Mouse (Mus musculus): ENCODE results near the gene Il1b. TPM values are rescaled to one million over a fixed set of nuclear protein-coding genes. Genes with fewer than 3 reads are reported as not detected.

The Il1b gene
- polyA plus RNA-seq, 1 experiment = 0.72 TPM

GRCm38 (mm10) chr2:129333471-129333870, 37.5 kb downstream of the Il1b start:
- H3K36me3 ChIP-seq (ENCODE audit: control insufficient read depth, insufficient read depth, low read length) = no peaks in the 10 kb centered on the region
- no peak for DNase-seq
- no peaks in the 10 kb centered on the region for H3K4me1 ChIP-seq (ENCODE audit: control insufficient read depth, insufficient read depth, low read length)
- 69% methylated on average over 4 of the region's 4 CpGs for WGBS
- H3K4me3 ChIP-seq (ENCODE audit: insufficient read depth, low read depth, low read length) = no peak overlapping the region
- no peak for TF ChIP-seq POLR2A (IDR thresholded peaks at IDR 0.05; ENCODE audit: low read depth, low read length)
- TF ChIP-seq CTCF (conservative IDR thresholded peaks at IDR 0.05; ENCODE audit: insufficient read depth, insufficient read length, low read depth, low read length) = no peak
- H3K27me3 ChIP-seq (replicated peaks; ENCODE audit: control insufficient read depth, insufficient read depth, low read length) = no peaks in the 10 kb centered on the region
- H3K27ac ChIP-seq (ENCODE audit: insufficient read depth, low read depth, low read length) = no peak overlapping the region

DNA sequence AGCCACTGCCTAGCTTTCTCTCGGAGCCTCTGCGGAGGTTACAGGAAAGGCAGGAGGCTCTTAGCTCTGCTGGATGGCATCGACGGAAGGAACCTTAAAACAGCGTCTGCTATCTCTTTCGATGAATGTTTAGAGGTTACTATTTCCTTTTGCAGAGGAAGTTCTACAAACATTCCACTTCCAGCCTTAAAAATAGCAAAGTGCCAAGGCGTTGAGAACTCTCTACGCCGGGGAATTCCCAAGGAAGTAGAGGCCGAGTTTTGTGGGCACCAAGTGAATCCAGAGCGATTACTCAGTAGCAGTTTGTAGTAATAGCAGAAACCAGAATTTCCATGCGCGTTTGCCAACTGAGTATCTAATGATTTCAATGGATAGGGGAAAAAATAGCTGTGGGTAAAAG, 40.4 kb downstream of the Il1b start:
- peak; percentile 16 for DNase-seq
- Histone ChIP-seq H3K4me1 (ENCODE audit: control insufficient read depth, insufficient read depth, low read length) (no peaks in the 10 kb centered on the region), H3K27me3 (replicated peaks; ENCODE audit: control insufficient read depth, insufficient read depth, low read length) (no peaks in the 10 kb centered on the region), H3K27ac (ENCODE audit: insufficient read depth, low read depth, low read length) (no peak overlapping the region), H3K4me3 (ENCODE audit: insufficient read depth, low read depth, low read length) (no peak overlapping the region), H3K36me3 (ENCODE audit: control insufficient read depth, insufficient read depth, low read length) (no peaks in the 10 kb centered on the region)
- 72% methylated on average over 13 of the region's 13 CpGs for WGBS
- no peak for TF ChIP-seq CTCF (conservative IDR thresholded peaks at IDR 0.05; ENCODE audit: insufficient read depth, insufficient read length, low read depth, low read length)
- no peak for TF ChIP-seq POLR2A (IDR thresholded peaks at IDR 0.05; ENCODE audit: low read depth, low read length)

DNA sequence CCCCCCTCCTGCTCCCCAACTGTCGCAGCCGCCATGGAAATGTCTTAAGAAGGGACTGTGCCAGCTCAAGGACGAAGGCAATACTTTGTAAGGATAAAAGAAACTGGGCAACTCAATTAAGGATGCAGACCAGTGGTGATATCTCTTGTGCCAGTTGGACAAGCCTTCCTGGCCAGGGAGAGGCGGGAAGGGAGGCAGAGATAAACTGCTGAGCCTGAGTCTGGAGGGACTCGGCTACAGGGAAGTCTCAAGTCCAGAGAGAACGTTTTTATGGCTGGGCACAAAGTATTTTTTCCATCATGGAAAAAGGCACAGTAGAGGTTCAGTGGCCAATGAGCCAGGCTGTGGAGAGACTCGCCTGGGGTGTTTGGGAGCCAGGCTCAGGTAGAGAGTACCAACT, 40.9 kb downstream of the Il1b start:
- Histone ChIP-seq H3K27me3 (replicated peaks; ENCODE audit: control insufficient read depth, insufficient read depth, low read length) (no peaks in the 10 kb centered on the region), H3K4me3 (ENCODE audit: insufficient read depth, low read depth, low read length) (no peak overlapping the region), H3K36me3 (ENCODE audit: control insufficient read depth, insufficient read depth, low read length) (no peaks in the 10 kb centered on the region), H3K4me1 (ENCODE audit: control insufficient read depth, insufficient read depth, low read length) (no peaks in the 10 kb centered on the region), H3K27ac (ENCODE audit: insufficient read depth, low read depth, low read length) (no peak overlapping the region)
- TF ChIP-seq POLR2A (IDR thresholded peaks at IDR 0.05; ENCODE audit: low read depth, low read length) (no peak), CTCF (conservative IDR thresholded peaks at IDR 0.05; ENCODE audit: insufficient read depth, insufficient read length, low read depth, low read length) (no peak)
- WGBS = 49% methylated on average over 7 of the region's 7 CpGs
- DNase-seq = no peak

DNA sequence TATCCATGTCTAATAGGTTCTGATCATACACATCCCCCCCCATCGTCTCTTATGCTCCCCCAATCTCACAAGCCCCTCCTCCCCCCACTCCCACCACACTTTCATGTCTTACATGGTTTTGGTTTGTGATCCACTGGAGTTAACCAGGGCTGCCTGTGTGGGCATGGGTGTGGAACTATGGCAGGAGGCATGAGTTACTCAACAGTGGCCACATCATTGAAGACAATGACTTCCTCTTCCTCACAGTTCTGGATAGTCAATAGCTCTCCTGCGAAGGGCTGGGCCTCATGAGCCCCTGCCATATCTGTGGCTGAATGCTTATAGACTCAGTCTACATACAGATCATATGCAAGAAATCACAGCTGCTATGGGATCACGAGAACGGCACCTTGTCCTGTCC, 42.7 kb downstream of the Il1b start:
- H3K27me3 ChIP-seq (replicated peaks; ENCODE audit: control insufficient read depth, insufficient read depth, low read length) = no peaks in the 10 kb centered on the region
- WGBS = 87% methylated on average over 4 of the region's 4 CpGs
- TF ChIP-seq POLR2A (IDR thresholded peaks at IDR 0.05; ENCODE audit: low read depth, low read length) = no peak
- no peak for TF ChIP-seq CTCF (conservative IDR thresholded peaks at IDR 0.05; ENCODE audit: insufficient read depth, insufficient read length, low read depth, low read length)
- no peaks in the 10 kb centered on the region for H3K4me1 ChIP-seq (ENCODE audit: control insufficient read depth, insufficient read depth, low read length)
- H3K36me3 ChIP-seq (ENCODE audit: control insufficient read depth, insufficient read depth, low read length) = no peaks in the 10 kb centered on the region
- no peak for DNase-seq
- no peak overlapping the region for H3K4me3 ChIP-seq (ENCODE audit: insufficient read depth, low read depth, low read length)
- H3K27ac ChIP-seq (ENCODE audit: insufficient read depth, low read depth, low read length) = no peak overlapping the region

DNA sequence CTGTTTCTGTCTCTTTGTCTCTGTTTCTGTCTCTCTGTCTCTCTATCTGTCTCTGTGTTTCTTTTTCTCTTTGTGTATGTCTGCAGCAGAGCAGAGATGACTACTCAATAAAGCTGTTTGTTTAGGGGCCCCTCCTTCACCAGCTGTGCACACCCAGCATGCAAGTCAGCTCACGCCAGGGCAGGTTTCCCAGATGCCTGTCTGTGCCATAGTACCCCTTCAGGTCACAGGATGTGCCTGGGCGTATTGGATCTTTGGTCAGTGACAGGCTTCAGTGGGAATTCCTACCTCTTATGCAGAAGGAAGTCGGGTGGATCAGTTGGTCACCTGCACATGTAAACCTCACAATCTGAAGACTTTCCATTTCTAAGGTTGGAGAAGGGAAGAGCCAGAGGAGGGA, 46.7 kb downstream of the Il1b start:
- Histone ChIP-seq H3K36me3 (ENCODE audit: control insufficient read depth, insufficient read depth, low read length) (no peaks in the 10 kb centered on the region), H3K4me3 (ENCODE audit: insufficient read depth, low read depth, low read length) (no peak overlapping the region), H3K27me3 (replicated peaks; ENCODE audit: control insufficient read depth, insufficient read depth, low read length) (no peaks in the 10 kb centered on the region; the same call in 1 of the 2 replicates), H3K4me1 (ENCODE audit: control insufficient read depth, insufficient read depth, low read length) (no peaks in the 10 kb centered on the region), H3K27ac (ENCODE audit: insufficient read depth, low read depth, low read length) (no peak overlapping the region)
- 81% methylated on average over 3 of the region's 3 CpGs for WGBS
- DNase-seq = no peak
- no peak for TF ChIP-seq POLR2A (IDR thresholded peaks at IDR 0.05; ENCODE audit: low read depth, low read length)
- no peak for TF ChIP-seq CTCF (conservative IDR thresholded peaks at IDR 0.05; ENCODE audit: insufficient read depth, insufficient read length, low read depth, low read length)

DNA sequence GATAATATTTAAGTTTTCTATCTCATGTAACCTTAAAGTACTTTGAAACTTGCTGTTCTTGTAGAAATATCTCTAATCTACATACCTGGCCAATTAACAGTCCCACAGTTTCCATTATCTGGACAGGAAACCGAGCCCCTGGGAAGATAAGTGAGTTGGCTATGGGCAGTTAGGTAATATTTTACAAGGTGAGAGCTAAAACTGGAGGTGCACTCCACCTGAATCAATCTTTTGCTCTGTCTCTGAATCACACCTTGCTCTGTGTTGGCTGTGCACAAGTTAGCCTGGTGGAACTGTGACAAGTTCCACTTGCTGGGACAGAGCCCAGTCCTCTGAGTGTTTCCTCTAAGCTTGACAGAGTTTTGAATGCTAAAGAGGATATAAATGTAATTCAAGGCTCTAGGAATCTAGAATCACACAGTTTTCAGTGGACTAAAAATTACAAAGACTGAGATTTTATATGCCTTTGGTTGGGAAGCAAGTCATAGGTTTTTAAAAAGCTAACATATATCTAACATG, 48.8 kb downstream of the Il1b start:
- no peak for DNase-seq
- Histone ChIP-seq H3K27ac (ENCODE audit: insufficient read depth, low read depth, low read length) (no peak overlapping the region), H3K36me3 (ENCODE audit: control insufficient read depth, insufficient read depth, low read length) (no peaks in the 10 kb centered on the region), H3K4me3 (ENCODE audit: insufficient read depth, low read depth, low read length) (no peak overlapping the region), H3K4me1 (ENCODE audit: control insufficient read depth, insufficient read depth, low read length) (no peaks in the 10 kb centered on the region), H3K27me3 (replicated peaks; ENCODE audit: control insufficient read depth, insufficient read depth, low read length) (no peaks in the 10 kb centered on the region; the same call in 1 of the 2 replicates)
- TF ChIP-seq CTCF (conservative IDR thresholded peaks at IDR 0.05; ENCODE audit: insufficient read depth, insufficient read length, low read depth, low read length) (no peak), POLR2A (IDR thresholded peaks at IDR 0.05; ENCODE audit: low read depth, low read length) (no peak)
- WGBS = 55% methylated on average over 1 of the region's 1 CpGs

DNA sequence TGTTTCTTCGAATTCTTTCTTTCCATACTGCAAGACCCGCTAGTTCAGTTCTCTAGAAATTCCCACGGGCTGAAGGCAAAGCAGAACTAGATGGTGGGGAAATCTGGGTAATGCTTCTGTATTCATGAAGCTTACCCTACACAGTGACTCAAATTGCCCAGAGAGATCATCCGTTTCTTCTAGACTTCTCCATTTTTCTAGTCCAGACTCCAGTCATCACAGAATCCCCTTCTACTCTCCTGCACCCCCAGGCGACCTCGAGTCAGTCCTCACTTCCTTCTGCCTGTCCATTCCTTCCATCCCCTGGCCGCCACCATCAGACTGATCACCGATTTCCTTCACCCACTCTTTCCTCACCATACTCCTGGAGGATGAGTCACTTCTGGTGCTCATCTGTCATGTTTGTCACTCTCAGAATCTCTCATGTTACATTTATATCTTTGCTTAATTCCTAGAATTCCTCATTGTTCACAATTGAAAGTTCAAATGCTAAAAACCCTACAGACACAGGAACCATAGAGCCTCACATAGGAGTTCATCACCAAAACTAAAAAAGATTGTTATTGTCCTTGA, 50.8 kb downstream of the Il1b start:
- no peaks in the 10 kb centered on the region for H3K4me1 ChIP-seq (ENCODE audit: control insufficient read depth, insufficient read depth, low read length)
- H3K4me3 ChIP-seq (ENCODE audit: insufficient read depth, low read depth, low read length) = no peak overlapping the region
- H3K27ac ChIP-seq (ENCODE audit: insufficient read depth, low read depth, low read length) = no peak overlapping the region
- DNase-seq = no peak
- H3K27me3 ChIP-seq (replicated peaks; ENCODE audit: control insufficient read depth, insufficient read depth, low read length) = no peaks in the 10 kb centered on the region; the same call in 1 of the 2 replicates
- TF ChIP-seq CTCF (conservative IDR thresholded peaks at IDR 0.05; ENCODE audit: insufficient read depth, insufficient read length, low read depth, low read length) = no peak
- TF ChIP-seq POLR2A (IDR thresholded peaks at IDR 0.05; ENCODE audit: low read depth, low read length) = no peak
- WGBS = 74% methylated on average over 8 of the region's 8 CpGs
- H3K36me3 ChIP-seq (ENCODE audit: control insufficient read depth, insufficient read depth, low read length) = no peaks in the 10 kb centered on the region

Data from kidney, adult 2 months (tissue).